Mouse (Mus musculus) myocyte (in vitro differentiated cells): ENCODE results near the gene Tmem86b.

ENCODE experiments used
- CEBPB ChIP-seq: IDR thresholded peaks from 2 replicates; pipeline ENCODE4 v1.6.1; 2011; ENCODE audit warnings: mild to moderate bottlenecking, moderate library complexity; ENCODE audit not compliant: poor library complexity, insufficient read depth, severe bottlenecking
- E2F4 ChIP-seq: IDR thresholded peaks from one replicate; pipeline ENCODE4 v1.6.1; 2011; ENCODE audit warnings: mild to moderate bottlenecking, control low read depth, moderate library complexity; ENCODE audit not compliant: insufficient read depth
- MAX ChIP-seq: IDR thresholded peaks from one replicate; pipeline ENCODE4 v1.6.1; 2011; ENCODE audit warnings: low read depth, mild to moderate bottlenecking, control low read depth
- MYOD1 ChIP-seq, 3 experiments: IDR thresholded peaks; one replicate each; pipeline ENCODE4 v1.6.1; 2011; ENCODE audit warnings: control low read depth in 2 of 3, low read depth in 2 of 3, mild to moderate bottlenecking in 2 of 3, moderate library complexity in 1 of 3; ENCODE audit not compliant: insufficient read length in 2 of 3, control insufficient read depth in 1 of 3
- MYOG ChIP-seq, 3 experiments: IDR thresholded peaks; one replicate each; pipeline ENCODE4 v1.6.1; 2011; ENCODE audit warnings: control low read depth in 2 of 3, low read depth in 2 of 3, mild to moderate bottlenecking in 2 of 3; ENCODE audit not compliant: insufficient read length in 2 of 3, control insufficient read depth in 1 of 3, insufficient read depth in 1 of 3
- POLR2A ChIP-seq: IDR thresholded peaks from one replicate; pipeline ENCODE4 v1.6.1; 2011; ENCODE audit warnings: low read depth, mild to moderate bottlenecking, control low read depth, moderate library complexity; ENCODE audit not compliant: insufficient read length
- POLR2AphosphoS2 ChIP-seq: IDR thresholded peaks from one replicate; pipeline ENCODE4 v1.6.1; 2011; ENCODE audit warnings: low read depth, control low read depth; ENCODE audit not compliant: insufficient read length
- REST ChIP-seq: IDR thresholded peaks from one replicate; pipeline ENCODE4 v1.6.1; 2011; ENCODE audit warnings: mild to moderate bottlenecking, control low read depth, moderate library complexity; ENCODE audit not compliant: insufficient read depth, insufficient read length
- SRF ChIP-seq: IDR thresholded peaks from one replicate; pipeline ENCODE4 v1.6.1; 2011; ENCODE audit warnings: low read depth; ENCODE audit not compliant: control insufficient read depth, insufficient read length
- TCF12 ChIP-seq: IDR thresholded peaks from one replicate; pipeline ENCODE4 v1.6.1; 2011; ENCODE audit warnings: mild to moderate bottlenecking, control low read depth; ENCODE audit not compliant: poor library complexity, insufficient read depth, severe bottlenecking
- TCF3 ChIP-seq: IDR thresholded peaks from one replicate; pipeline ENCODE4 v1.6.1; 2011; ENCODE audit warnings: low read depth, control low read depth; ENCODE audit not compliant: insufficient read length
- USF1 ChIP-seq: IDR thresholded peaks from one replicate; pipeline ENCODE4 v1.6.1; 2011; ENCODE audit warnings: low read depth, mild to moderate bottlenecking, control low read depth, moderate library complexity

- no peak for TF ChIP-seq MYOD1 (IDR thresholded peaks at IDR 0.05; ENCODE audit: control insufficient read depth in 1 of 3, insufficient read length in 2 of 3, low read depth in 2 of 3)
- TF ChIP-seq USF1, result no peak
- TF ChIP-seq E2F4, result no peak
- TF ChIP-seq POLR2A, result no peak
- TF ChIP-seq TCF12, result no peak
- no peak for TF ChIP-seq MAX
- no peak for TF ChIP-seq REST
- no peak for TF ChIP-seq TCF3
- TF ChIP-seq POLR2AphosphoS2, result no peak
- no peak for TF ChIP-seq SRF
- TF ChIP-seq CEBPB, result no peak
- TF ChIP-seq MYOG (IDR thresholded peaks at IDR 0.05; ENCODE audit: control insufficient read depth in 1 of 3, insufficient read depth in 1 of 3, insufficient read length in 2 of 3, low read depth in 2 of 3), result no peak
Observed at GRCm38 (mm10) chr7:4655916-4656315, 24.7 kb upstream of the Tmem86b start.
